In the genomic region with DNA sequence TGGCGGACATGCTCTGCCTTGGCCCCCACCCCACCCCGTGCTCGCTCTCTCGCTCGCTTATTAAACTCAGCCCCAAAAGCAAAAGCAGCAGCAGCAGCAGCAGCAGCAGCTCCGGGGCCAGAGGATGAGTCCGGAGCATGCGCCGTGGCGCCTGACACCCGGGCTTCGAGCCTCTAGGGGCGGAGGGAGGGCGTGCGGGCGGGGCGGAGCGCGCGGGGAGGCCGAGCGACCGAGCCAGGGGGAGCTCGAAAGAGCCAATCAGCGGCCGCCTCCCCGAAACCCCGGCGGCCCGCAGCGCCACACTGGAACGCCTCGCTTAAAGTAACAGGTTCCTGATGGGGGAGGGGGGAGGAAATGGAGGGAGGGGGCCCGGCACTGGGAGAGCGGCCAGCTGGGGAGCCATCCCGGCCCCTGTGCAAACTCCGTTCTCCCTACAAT, we compare ENCODE assay signal across 8 mouse cellular contexts. TPM values are rescaled to one million over a fixed set of nuclear protein-coding genes. Genes with fewer than 3 reads are reported as not detected.
A peak's percentile ranks its signal among the peaks of the same experiment; 100 is the strongest.
DNase-seq lines count a peak whose midpoint lies in the region; ATAC-seq and TF ChIP-seq lines count a peak whose summit lies in the region.

Gene Mllt3 (minus strand): TSS at position 149 of the 438 bp plus-strand sequence.

- no peaks in the 10 kb centered on the region for H3K36me3 ChIP-seq in ES-Bruce4 (ENCODE audit: control insufficient read depth, insufficient read depth, low read length, poor library complexity, severe bottlenecking)
- H3K36me3 ChIP-seq in forebrain, embryonic 13.5 days (ENCODE audit: poor library complexity, severe bottlenecking), result no peaks in the 10 kb centered on the region
- 0 out of 2 replicates have a peak, but pooled peaks cover 4% of the 10 kb centered on the region for H3K36me3 ChIP-seq in neural tube, embryonic 15.5 days

- no peaks in the 10 kb centered on the region for H3K9me3 ChIP-seq in ES-Bruce4 (replicated peaks; ENCODE audit: control insufficient read depth, insufficient read depth, low read length, poor library complexity, severe bottlenecking)
- H3K9me3 ChIP-seq in forebrain, embryonic 13.5 days (replicated peaks), result no peaks in the 10 kb centered on the region
- H3K9me3 ChIP-seq in neural tube, embryonic 15.5 days (replicated peaks), result no peaks in the 10 kb centered on the region

- TF ChIP-seq POLR2A in ES-Bruce4 (IDR thresholded peaks at IDR 0.05; ENCODE audit: insufficient read depth, low read length), result no peak

- ATAC-seq in cerebellum, adult (ENCODE audit: insufficient number of reproducible peaks, low FRiP score, low TSS enrichment), result peak; percentile 83
- peak; percentile 91 for ATAC-seq in forebrain, embryonic 13.5 days
- ATAC-seq in neural tube, embryonic 15.5 days (ENCODE audit: low FRiP score), result peak; percentile 92

- H3K27me3 ChIP-seq in ES-Bruce4 (ENCODE audit: control insufficient read depth, insufficient read depth, low read length, poor library complexity, severe bottlenecking), result peaks cover 8% of the 10 kb centered on the region
- H3K27me3 ChIP-seq in forebrain, embryonic 13.5 days, result peaks cover 5% of the 10 kb centered on the region; the same call in 1 of the 2 replicates
- H3K27me3 ChIP-seq in neural tube, embryonic 15.5 days (replicated peaks), result peaks cover 5% of the 10 kb centered on the region

- no peaks in the 10 kb centered on the region for H3K4me1 ChIP-seq in ES-Bruce4 (ENCODE audit: control insufficient read depth, insufficient read depth, low read length)
- peaks cover 44% of the 10 kb centered on the region for H3K4me1 ChIP-seq in forebrain, embryonic 13.5 days
- peaks cover 41% of the 10 kb centered on the region for H3K4me1 ChIP-seq in neural tube, embryonic 15.5 days

- peak within 1 kb of the TSS; percentile 87 for H3K4me3 ChIP-seq in ES-Bruce4 (ENCODE audit: low read depth, low read length)
- peak within 1 kb of the TSS; percentile 75 for H3K4me3 ChIP-seq in forebrain, embryonic 13.5 days
- H3K4me3 ChIP-seq in neural tube, embryonic 15.5 days (replicated peaks), result peak within 1 kb of the TSS; percentile 78

- no peak for TF ChIP-seq EP300 in ES-Bruce4 (IDR thresholded peaks at IDR 0.05; ENCODE audit: insufficient read depth, low read depth, low read length)

- intact Hi-C loops in heart, postnatal 14 days (cut with DNase I), result loop anchor here (2.0 to 10.0 kb wide), 3 partner anchors 62 to 666 kb away; partner anchors contain the start of gene Focad

- H3K9ac ChIP-seq in ES-Bruce4 (ENCODE audit: low read depth, poor library complexity, severe bottlenecking), result peak within 1 kb of the TSS; percentile 81
- H3K9ac ChIP-seq in forebrain, embryonic 13.5 days, result peak within 1 kb of the TSS; percentile 83
- H3K9ac ChIP-seq in neural tube, embryonic 15.5 days (replicated peaks), result peak within 1 kb of the TSS; percentile 84

- H3K27ac ChIP-seq in ES-Bruce4 (ENCODE audit: insufficient read depth, low read length), result no peak within 1 kb of the TSS
- H3K27ac ChIP-seq in forebrain, embryonic 13.5 days, result peak within 1 kb of the TSS; percentile 99
- H3K27ac ChIP-seq in neural tube, embryonic 15.5 days (replicated peaks), result peak within 1 kb of the TSS; percentile 97

- no peak for TF ChIP-seq CTCF in ES-Bruce4 (IDR thresholded peaks at IDR 0.05; ENCODE audit: low read depth, low read length)

- peak within 1 kb of the TSS; percentile 80 for H3K4me2 ChIP-seq in forebrain, embryonic 13.5 days
- peak within 1 kb of the TSS; percentile 93 for H3K4me2 ChIP-seq in neural tube, embryonic 15.5 days

- DNase-seq in heart, postnatal 14 days, result peak; percentile 97 to 98
- DNase-seq in layer of hippocampus, adult 11-12 months (ENCODE audit: low spot score), result peak; percentile 92
- peak; percentile 95 to 97 for DNase-seq in lung, adult 18-20 months
- peak; percentile 94 for DNase-seq in testis, postnatal 14 days (ENCODE audit: low spot score)

- under 1% methylated on average over 33 of the region's 37 CpGs for WGBS in forebrain, embryonic 13.5 days
- WGBS in neural tube, embryonic 15.5 days, result under 1% methylated on average over 36 of the region's 37 CpGs

RNA-seq across cellular contexts. Expression of gene Mllt3, which starts in this region (rescaled TPM):
- 17.9 and 19.2 TPM in 2 replicates for polyA plus RNA-seq in ES-Bruce4 (2011; ENCODE audit: insufficient read depth, insufficient read length, low read depth, missing spikeins)
- 107 and 116 TPM in 2 replicates for polyA plus RNA-seq in forebrain, embryonic 13.5 days (2015; fragmentation: Nextera tagmentation; extraction: Ambion mirVana)
- total RNA-seq in heart, postnatal 14 days (2021), result 10 to 100 TPM; 11.1 to 12.4 TPM
- 62.3 and 69.0 TPM in 2 replicates for polyA plus RNA-seq in neural tube, embryonic 15.5 days (2015; fragmentation: Nextera tagmentation; extraction: Ambion mirVana)
